Mouse (Mus musculus): ENCODE measurements around the gene Iqschfp. TPM values are rescaled to one million over a fixed set of nuclear protein-coding genes. Genes with fewer than 3 reads are reported as not detected.

Iqschfp gene
- polyA plus RNA-seq, 1 experiment, result not detected

DNA sequence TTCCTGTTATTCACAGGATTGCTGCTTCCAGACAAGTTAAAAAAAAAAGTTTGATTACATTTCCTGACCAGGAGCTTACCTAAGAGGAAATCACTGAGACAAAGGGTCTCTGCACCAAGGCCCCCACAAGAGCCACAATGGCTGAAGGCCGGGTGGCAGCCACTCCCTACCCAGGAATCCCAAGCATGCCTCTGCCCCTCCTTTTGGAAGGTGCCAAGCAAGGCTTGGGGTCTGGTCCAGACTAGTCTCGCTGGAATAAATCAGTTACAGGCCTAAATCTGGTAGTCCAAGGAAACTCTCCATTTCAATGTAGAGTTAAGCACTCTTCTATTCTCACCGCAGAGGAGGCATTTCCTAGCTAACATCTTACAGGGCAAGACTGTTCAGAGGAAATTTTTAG lies 600.5 kb downstream of the Iqschfp start:
- DNase-seq (ENCODE audit: low read depth), result no peak

- DNase-seq (ENCODE audit: low read depth), result no peak
Observed at GRCm38 (mm10) chr3:68493170-68493585, 601.1 kb downstream of the Iqschfp start.

DNA sequence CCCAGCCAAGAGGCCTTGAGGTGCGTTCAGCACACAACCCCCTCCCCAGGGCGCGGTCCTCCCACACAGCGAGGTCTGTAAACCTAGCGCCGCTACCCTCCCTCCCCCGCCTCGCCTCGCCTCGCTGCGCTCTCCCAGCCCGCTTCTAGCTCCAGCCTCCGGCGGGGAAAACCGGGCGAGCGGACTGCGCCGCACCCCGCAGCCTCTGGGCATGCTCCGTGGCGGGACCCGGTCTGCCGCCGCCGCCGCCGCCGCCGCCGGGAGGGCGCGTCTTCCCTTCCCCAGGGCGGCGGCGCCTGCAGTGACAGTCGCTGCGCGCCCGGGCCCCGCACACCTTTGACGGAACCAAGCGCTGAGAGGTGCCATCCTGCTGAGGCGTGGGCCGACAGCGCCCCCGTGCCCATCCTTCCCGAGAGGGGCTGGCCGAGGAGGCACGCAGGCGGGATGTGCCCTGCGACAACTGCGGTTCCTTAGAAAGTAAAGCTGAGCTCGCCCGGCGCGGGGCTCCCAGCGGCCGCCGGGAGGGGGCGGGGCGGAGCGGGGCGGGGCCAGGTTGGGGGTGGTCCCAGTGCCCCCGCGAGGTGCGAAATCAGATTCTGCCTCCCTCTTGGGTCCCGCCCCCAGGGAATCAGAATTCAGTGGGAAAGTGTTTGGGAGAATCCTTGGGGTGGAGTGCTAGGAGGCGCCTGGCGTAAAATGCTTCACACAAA lies 601.7 kb downstream of the Iqschfp start:
- DNase-seq (ENCODE audit: low read depth), result no peak

- no peak for DNase-seq (ENCODE audit: low read depth)
Observed at GRCm38 (mm10) chr3:68494296-68495095, 602.5 kb downstream of the Iqschfp start.

DNA sequence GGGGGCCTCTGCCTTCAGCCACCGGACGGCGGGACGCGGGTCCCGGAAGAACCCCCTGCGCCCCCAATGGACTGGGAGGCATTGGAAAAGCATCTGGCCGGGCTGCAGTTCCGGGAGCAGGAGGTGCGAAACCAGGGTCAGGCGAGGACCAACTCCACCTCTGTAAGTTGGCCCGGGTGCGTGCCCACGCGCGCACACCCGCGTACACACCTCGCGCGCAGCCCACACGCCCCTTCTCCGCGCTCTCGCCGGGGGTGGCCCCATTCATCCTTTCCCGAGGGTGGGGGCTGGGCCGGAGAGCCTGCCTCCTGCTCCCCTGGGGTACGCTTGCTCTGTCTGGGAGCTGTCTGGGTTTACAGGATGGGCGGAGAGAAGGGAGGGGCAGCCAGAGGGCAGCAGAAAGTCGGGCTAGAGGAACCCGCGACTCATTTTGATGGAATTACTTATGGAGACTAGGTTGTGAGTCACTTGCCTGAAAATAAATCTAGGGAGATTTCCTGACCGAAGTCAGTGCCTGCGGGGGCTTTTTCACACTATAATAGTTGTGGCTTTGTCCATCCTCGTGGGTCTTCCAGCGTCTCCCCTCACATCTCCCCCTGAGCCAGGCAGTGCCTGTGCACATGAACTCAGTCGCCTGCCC lies 603.2 kb downstream of the Iqschfp start:
- DNase-seq (ENCODE audit: low read depth), result no peak

DNA sequence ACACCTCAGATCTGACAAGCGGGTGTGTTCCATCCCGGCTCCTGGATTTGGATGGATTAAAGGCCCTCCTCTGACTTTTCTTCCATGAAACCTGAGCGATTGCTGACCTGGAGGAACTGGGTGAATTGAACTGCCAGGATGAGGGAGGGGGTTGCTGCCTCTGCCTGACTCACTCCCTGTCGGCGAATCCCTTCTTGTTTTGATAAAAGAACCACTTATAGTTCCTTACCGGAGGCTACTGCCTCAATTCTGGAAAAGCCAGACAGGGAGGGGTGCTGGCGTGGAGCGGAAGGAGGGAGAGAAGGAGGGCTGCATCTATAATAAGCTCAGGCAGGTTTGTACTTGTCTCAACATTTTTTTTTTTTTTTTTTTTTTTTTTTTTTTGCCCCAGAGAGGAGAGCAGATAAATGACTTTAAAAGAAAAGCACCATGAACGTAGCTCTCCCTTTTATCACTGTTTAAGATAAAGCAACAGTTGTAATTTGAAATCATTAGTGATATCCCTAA lies 603.8 kb downstream of the Iqschfp start:
- no peak for DNase-seq (ENCODE audit: low read depth)

DNA sequence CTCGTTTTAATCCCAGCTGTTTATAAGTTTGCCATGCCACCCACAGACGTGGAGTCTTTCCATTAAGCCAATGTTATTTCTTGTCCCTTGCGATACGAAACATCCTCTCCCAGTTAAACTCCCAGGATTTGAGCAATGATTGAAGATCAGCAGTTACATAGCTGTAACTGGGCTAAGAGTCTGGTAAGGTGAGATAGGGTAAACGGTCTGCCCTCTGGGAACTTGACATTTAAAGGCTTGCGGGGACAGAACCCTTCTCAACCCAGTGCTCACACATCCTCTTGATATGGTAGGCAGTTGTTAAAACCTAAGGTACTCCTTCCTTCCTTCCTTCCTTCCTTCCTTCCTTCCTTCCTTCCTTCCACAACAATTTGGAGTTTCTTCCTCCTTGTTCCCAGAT lies 604.5 kb downstream of the Iqschfp start:
- no peak for DNase-seq (ENCODE audit: low read depth)

DNA sequence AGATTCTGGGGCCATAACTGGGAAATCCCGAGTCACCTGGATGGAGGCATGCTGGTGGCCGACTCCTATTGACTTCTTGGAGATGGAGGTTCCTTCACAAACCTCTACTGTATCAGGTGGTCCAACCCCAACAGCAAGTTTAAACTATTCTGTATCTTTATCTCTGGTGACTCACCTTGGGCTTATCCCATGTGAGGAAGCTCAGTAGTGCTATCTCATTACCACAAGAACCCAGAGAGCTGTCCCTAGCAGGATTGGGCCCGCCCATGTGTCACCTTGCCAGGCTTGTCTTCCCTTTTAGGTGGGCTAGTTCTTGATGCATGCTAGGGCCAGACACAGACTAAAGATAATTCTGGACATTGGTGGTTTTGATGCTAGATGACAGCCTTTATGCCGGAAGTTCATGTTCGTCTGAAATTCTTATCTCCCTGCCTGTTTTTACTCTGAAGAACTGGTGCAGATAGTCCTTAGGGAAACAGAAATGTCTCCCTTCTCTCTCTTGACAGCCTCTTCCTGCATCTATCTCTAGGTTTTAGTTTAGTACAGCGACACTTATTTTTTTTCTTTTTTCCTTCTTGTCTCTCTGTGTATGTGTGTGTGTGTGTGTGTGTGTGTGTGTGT lies 607.6 kb downstream of the Iqschfp start:
- DNase-seq (ENCODE audit: low read depth), result no peak

GRCm38 (mm10) chr3:68504838-68505237 lies 612.8 kb downstream of the Iqschfp start:
- no peak for DNase-seq (ENCODE audit: low read depth)

GRCm38 (mm10) chr3:68506769-68507318 lies 614.8 kb downstream of the Iqschfp start:
- DNase-seq (ENCODE audit: low read depth), result no peak

DNA sequence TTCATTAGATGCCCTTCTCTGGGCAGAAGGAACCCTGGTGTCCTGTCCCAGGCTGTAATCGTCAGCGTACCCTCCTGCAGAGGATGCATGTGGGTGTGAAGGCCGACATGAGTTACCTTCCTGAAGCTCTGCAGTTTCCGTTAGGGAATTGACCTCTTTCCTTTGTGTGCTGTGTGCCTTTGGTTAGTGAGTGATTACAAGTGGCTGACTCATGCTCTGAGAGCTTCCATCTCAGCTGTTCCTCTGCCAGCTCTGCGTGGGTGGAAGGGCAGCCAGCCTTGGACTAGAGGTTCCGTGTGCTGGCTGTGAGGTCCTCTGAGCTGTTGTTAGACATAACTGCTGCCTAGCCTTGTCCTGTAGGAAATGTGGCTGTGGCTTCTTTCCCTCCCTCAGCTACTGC lies 616.6 kb downstream of the Iqschfp start:
- DNase-seq (ENCODE audit: low read depth), result peak; percentile 54

DNA sequence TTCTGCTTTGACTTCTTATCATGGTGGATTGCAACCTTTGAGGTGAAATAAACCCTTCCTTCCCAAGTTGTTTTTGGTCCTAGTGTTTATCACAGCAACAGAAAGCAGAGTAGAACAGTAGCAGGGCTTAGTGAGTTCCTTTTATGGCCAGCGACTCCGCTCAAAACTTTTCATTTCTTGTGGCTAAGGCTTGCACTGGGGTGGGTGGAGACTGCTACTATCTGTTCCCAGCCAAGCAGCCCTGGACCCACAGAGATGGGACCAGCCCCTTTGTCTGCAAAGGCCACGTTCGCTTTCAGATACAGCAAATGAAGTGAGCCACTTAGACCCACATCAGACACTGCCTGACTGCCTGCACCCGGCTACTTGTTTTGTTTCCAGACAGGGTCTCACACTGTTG lies 618.8 kb downstream of the Iqschfp start:
- DNase-seq (ENCODE audit: low read depth), result no peak

- no peak for DNase-seq (ENCODE audit: low read depth)
Observed at GRCm38 (mm10) chr3:68511744-68512143, 619.7 kb downstream of the Iqschfp start.

DNA sequence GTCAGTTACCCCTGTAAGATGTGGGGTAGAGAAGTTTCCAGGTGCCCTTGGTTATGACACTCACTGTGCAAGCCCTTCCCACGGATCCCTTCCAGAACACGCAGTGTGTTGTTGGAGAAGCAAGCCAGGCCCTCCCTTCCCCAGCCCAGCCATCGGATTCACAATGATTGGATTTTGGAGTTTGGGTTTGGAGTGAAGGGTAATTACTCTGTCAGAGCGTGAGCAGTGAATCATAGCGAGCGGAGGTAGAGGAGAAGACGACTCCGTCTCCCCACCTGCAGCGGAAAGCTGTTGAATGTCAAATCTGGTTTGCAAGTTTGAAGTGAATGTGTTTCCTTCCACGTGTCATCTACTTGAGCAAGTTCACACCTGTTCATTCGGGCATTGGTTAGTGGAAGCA lies 620.3 kb downstream of the Iqschfp start:
- DNase-seq (ENCODE audit: low read depth), result no peak

DNA sequence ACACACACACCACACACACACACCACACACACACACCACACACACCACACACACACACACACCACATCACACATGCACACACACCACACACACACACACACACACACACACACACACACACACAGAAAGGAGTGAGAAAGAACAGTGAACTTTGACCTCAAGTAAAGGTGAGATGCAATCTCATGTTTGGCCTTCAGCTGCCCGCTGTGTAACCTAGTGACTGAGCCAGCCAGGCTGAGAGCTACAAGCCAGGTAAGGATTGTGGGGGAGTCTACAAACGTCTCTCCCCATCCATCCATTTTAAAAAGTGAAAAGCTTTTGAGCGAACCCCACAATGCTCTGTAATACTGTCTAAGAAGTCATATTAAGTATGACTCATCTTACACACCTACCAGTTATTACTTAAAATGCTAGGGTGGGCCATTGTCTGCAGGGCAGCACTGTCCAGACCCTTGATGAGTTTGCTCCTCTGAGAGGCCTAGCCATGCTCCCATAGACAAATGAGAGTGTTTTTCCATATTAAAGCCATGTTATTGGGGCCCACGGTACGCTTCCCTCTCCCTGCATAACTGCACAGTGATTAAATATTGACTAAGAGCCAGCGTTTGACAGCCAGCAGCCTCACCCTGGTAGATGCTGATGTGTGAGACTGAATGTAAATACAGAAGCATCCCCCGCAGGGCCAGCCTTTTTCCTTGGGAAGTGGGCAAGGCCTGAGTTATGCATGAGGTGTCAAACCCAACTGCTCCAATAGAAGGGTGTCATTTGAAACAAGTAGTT lies 621.5 kb downstream of the Iqschfp start:
- DNase-seq (ENCODE audit: low read depth), result no peak

GRCm38 (mm10) chr3:68514120-68514497 lies 622.1 kb downstream of the Iqschfp start:
- no peak for DNase-seq (ENCODE audit: low read depth)

DNA sequence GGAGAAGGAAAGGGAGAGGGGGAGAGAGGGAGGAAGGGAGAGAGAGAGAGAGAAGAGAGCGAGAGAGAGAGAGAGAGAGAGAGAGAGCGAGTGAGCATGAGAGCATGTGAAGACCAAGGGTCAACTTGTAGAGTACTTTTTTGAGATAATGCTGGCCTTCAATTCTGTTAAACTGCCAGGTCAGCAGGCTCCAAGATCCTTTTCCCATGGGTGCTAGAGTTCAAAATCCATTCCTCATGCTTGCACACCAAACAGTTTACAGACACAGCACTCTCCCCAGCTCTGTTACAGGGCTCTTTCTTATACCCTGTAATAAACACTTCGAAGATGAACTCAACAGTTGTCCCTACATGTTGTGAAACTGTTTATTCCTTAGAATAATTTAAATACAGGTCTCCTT lies 622.7 kb downstream of the Iqschfp start:
- DNase-seq (ENCODE audit: low read depth), result no peak

- DNase-seq (ENCODE audit: low read depth), result no peak
Observed at GRCm38 (mm10) chr3:68516393-68517081, 624.5 kb downstream of the Iqschfp start.

DNA sequence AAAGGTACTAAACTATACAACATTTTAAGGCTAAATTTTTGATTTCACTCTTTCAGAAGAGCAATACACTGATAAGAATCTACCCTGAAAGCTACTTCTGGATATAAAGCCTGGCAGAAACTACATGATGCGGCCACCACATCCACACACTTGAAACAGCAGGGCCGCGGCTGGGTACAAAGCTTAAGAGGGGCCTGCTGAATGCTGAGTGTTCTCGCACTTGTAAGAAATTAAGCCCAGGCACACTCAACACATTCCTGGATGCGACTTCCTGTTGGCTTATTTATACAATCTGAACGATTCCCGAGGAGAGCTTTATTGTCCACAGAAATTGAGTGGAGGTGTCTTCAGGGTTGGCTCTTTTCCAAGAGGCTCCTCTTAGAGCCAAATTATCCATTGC lies 625.2 kb downstream of the Iqschfp start:
- no peak for DNase-seq (ENCODE audit: low read depth)

DNA sequence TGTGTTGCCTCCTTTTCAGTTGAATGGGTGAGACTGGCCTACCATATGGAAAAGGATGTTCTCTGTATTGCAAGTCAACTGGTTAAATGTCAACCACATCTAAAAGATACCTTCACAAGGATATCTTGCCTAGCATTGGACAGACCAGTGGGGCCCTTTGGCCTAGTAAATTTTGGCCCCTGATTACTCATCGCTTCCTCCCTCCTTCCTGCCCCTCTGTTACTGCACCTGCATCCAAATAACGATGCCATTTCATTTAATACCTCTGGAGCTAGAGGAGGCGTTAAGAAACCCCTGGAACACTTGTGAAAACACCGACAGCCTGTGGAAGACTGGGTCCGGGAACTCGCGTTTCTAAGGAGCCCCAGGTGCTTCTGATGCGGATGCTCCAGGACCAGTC lies 626.0 kb downstream of the Iqschfp start:
- no peak for DNase-seq (ENCODE audit: low read depth)

All from gonadal fat pad, adult 2 months (tissue).